Comparison of ENCODE assay signal across 10 mouse cellular contexts in genomic region chr1:167888120-167888519, GRCm38 (mm10).
A peak's percentile ranks its signal among the peaks of the same experiment; 100 is the strongest.
DNase-seq lines count a peak whose midpoint lies in the region; ATAC-seq and TF ChIP-seq lines count a peak whose summit lies in the region.
"Had no signal": no experiment of that assay in that cellular context is flagged by ENCODE, and none has a peak within 500 bp of the region (broad histone marks: within the 10 kb centered on the region; RNA-seq: fewer than 3 reads in every experiment).

No protein-coding gene starts in this region.

- H3K9ac ChIP-seq in lung, embryonic 15.5 days: no peak overlapping the region
- H3K9ac ChIP-seq in hindbrain, postnatal 0 days (replicated peaks; ENCODE audit: low read length): no peak overlapping the region
- H3K9ac ChIP-seq in neural tube, embryonic 13.5 days: no peak overlapping the region

- TF ChIP-seq CTCF in hindbrain, postnatal 0 days (IDR thresholded peaks at IDR 0.05; ENCODE audit: low read depth): no peak

- no peak for ATAC-seq in lung, embryonic 15.5 days (ENCODE audit: borderline replicate concordance, extremely low read depth, low FRiP score, low TSS enrichment)
- no peak for ATAC-seq in hindbrain, postnatal 0 days
- ATAC-seq in neural tube, embryonic 13.5 days (ENCODE audit: low read depth): peak; percentile 40; the same call in 1 of the 2 replicates

- no peak overlapping the region for H3K4me3 ChIP-seq in lung, embryonic 15.5 days
- H3K4me3 ChIP-seq in hindbrain, postnatal 0 days (ENCODE audit: low read length): no peak overlapping the region
- no peak overlapping the region for H3K4me3 ChIP-seq in neural tube, embryonic 13.5 days

- H3K27ac ChIP-seq in lung, embryonic 15.5 days: no peak overlapping the region
- H3K27ac ChIP-seq in hindbrain, postnatal 0 days: no peak overlapping the region
- no peak overlapping the region for H3K27ac ChIP-seq in neural tube, embryonic 13.5 days (replicated peaks)

- DNase-seq in cerebellum, postnatal 14 days: peak; percentile 13 to 17
- DNase-seq in cerebellum, adult 11 months: no peak
- no peak for DNase-seq in lung, postnatal 10 days
- peak; percentile 7 for DNase-seq in hindbrain, postnatal 0 days (ENCODE audit: low spot score)
- DNase-seq in frontal cortex, postnatal 36 days (ENCODE audit: low spot score in 2 of 2): no peak
- no peak for DNase-seq in MN1 (ENCODE audit: low spot score)
- DNase-seq: adrenal gland, adult 8-10 months; cerebellum, adult 2 months had no signal

- 68% methylated on average over 5 of the region's 5 CpGs for WGBS in lung, embryonic 15.5 days
- 53% methylated on average over 5 of the region's 5 CpGs for WGBS in hindbrain, postnatal 0 days
- 67% methylated on average over 5 of the region's 5 CpGs for WGBS in neural tube, embryonic 13.5 days

- H3K27me3 ChIP-seq in lung, embryonic 15.5 days: peaks cover 6% of the 10 kb centered on the region; the same call in 1 of the 2 replicates
- no peaks in the 10 kb centered on the region for H3K27me3 ChIP-seq in hindbrain, postnatal 0 days (ENCODE audit: insufficient read depth, low read length)
- peaks cover 10% of the 10 kb centered on the region; the same call in 1 of the 2 replicates for H3K27me3 ChIP-seq in neural tube, embryonic 13.5 days

- no peaks in the 10 kb centered on the region for H3K36me3 ChIP-seq in lung, embryonic 15.5 days
- no peaks in the 10 kb centered on the region for H3K36me3 ChIP-seq in hindbrain, postnatal 0 days (ENCODE audit: insufficient read depth, low read length)
- no peaks in the 10 kb centered on the region for H3K36me3 ChIP-seq in neural tube, embryonic 13.5 days

- H3K9me3 ChIP-seq in lung, embryonic 15.5 days: no peaks in the 10 kb centered on the region
- no peaks in the 10 kb centered on the region for H3K9me3 ChIP-seq in hindbrain, postnatal 0 days (ENCODE audit: low read length)
- H3K9me3 ChIP-seq in neural tube, embryonic 13.5 days: no peaks in the 10 kb centered on the region

- no peaks in the 10 kb centered on the region for H3K4me1 ChIP-seq in lung, embryonic 15.5 days
- H3K4me1 ChIP-seq in hindbrain, postnatal 0 days (ENCODE audit: insufficient read depth, low read length): no peaks in the 10 kb centered on the region
- H3K4me1 ChIP-seq in neural tube, embryonic 13.5 days (replicated peaks): peaks cover 9% of the 10 kb centered on the region; the same call in 1 of the 2 replicates

- peak overlapping the region; percentile 56 for H3K4me2 ChIP-seq in lung, embryonic 15.5 days
- H3K4me2 ChIP-seq in hindbrain, postnatal 0 days (ENCODE audit: low read depth, low read length): peak overlapping the region; percentile 42
- peak overlapping the region; percentile 36 for H3K4me2 ChIP-seq in neural tube, embryonic 13.5 days

Comparison
In these comparisons a context has a peak if more than half of its experiments do, and no peak if none do; other contexts are left out.
1. DNase-seq: peak in cerebellum, postnatal 14 days (2 of 2) and hindbrain, postnatal 0 days (single experiment); none in cerebellum, adult 11 months (single experiment), lung, postnatal 10 days (single experiment), frontal cortex, postnatal 36 days (0 of 2) and MN1 (single experiment).
2. Peak in every context shown above with its lines, with median percentiles within 50 percentile points of each other: H3K4me2 ChIP-seq.